Mouse (Mus musculus): ENCODE measurements around the gene Exoc6. TPM values are rescaled to one million over a fixed set of nuclear protein-coding genes. Genes with fewer than 3 reads are reported as not detected.

Gene Exoc6
- polyA plus RNA-seq, 1 experiment from 2014 or later: 10.1 TPM

DNA sequence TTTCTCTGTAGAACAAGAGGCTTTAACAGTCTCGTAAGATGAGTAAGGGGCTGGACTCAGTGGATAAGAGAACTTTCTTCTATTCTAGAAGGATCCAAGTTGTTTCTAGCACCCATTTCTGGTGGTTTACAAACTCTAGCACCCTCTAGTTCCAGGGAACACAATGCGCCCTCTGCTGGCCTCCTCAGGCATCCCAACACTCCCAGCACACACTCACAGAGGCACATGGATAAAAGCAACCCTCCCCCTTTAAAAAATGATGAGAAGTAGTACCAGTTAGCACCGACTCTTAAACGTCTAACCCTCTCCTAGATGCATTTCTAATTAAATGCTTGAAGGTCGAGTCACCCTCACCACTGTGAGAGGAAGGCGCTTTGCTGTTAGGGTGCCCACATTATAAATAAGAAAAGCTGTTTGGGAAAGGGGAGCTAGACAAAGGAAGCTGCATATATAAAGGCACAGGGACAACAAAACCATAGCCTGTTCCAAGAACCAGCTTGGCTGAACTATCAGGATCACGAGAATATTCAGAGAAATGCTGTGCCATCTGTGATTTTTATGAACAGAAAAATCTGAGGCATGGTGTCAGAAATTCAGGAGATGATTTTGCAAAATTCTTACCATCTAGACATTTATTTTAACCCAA lies 18.9 kb upstream of the Exoc6 start:
- no peak for ATAC-seq (ENCODE audit: low FRiP score)
- peak; percentile 34 for DNase-seq (ENCODE audit: low spot score)

DNA sequence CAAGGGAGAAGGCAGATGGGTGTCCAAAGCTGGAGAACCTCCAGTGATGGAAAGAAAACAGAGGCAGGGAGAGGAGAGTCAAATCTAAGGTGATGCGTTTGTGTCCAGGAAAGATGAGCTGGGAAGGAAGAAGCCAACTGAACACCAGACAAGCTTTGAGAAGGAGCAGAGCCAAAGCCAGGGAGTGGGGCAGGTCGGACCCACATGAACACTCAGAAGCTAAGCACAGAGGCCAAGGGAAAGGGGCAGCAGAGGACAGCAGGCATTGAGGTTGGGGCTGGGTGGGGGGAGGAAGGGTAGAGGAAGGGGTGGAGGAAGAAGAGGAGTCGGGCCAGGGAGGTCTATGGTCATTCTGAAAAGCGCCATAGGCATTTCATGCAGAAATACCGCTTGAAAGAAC lies 17.0 kb upstream of the Exoc6 start:
- Histone ChIP-seq H3K27ac (ENCODE audit: low read depth, low read length) (no peak overlapping the region), H3K4me3 (ENCODE audit: low read depth, low read length) (no peak overlapping the region), H3K36me3 (ENCODE audit: control insufficient read depth, insufficient read depth, low read length) (no peaks in the 10 kb centered on the region), H3K4me1 (replicated peaks; ENCODE audit: control insufficient read depth, insufficient read depth, low read length) (no peaks in the 10 kb centered on the region), H3K9ac (ENCODE audit: low read depth, low read length) (no peak overlapping the region), H3K4me2 (replicated peaks; ENCODE audit: low read depth, low read length) (no peak overlapping the region), H3K9me3 (ENCODE audit: control insufficient read depth, low read length) (no peaks in the 10 kb centered on the region), H3K27me3 (ENCODE audit: control insufficient read depth, insufficient read depth, low read length) (no peaks in the 10 kb centered on the region)
- WGBS: 83% methylated on average over 5 of the region's 5 CpGs
- no peak for ATAC-seq (ENCODE audit: low FRiP score)
- no peak for DNase-seq (ENCODE audit: low spot score)

More for the DNA sequence above, 18.9 kb upstream of the Exoc6 start:
- H3K4me3 ChIP-seq (ENCODE audit: low read depth, low read length): no peak overlapping the region
- H3K4me2 ChIP-seq (replicated peaks; ENCODE audit: low read depth, low read length): no peak overlapping the region
- no peaks in the 10 kb centered on the region for H3K4me1 ChIP-seq (replicated peaks; ENCODE audit: control insufficient read depth, insufficient read depth, low read length)
- no peak overlapping the region for H3K27ac ChIP-seq (ENCODE audit: low read depth, low read length)
- 54% methylated on average over 7 of the region's 7 CpGs for WGBS
- no peak overlapping the region for H3K9ac ChIP-seq (ENCODE audit: low read depth, low read length)
- H3K9me3 ChIP-seq (ENCODE audit: control insufficient read depth, low read length): no peaks in the 10 kb centered on the region
- no peaks in the 10 kb centered on the region for H3K27me3 ChIP-seq (ENCODE audit: control insufficient read depth, insufficient read depth, low read length)
- H3K36me3 ChIP-seq (ENCODE audit: control insufficient read depth, insufficient read depth, low read length): no peaks in the 10 kb centered on the region

DNA sequence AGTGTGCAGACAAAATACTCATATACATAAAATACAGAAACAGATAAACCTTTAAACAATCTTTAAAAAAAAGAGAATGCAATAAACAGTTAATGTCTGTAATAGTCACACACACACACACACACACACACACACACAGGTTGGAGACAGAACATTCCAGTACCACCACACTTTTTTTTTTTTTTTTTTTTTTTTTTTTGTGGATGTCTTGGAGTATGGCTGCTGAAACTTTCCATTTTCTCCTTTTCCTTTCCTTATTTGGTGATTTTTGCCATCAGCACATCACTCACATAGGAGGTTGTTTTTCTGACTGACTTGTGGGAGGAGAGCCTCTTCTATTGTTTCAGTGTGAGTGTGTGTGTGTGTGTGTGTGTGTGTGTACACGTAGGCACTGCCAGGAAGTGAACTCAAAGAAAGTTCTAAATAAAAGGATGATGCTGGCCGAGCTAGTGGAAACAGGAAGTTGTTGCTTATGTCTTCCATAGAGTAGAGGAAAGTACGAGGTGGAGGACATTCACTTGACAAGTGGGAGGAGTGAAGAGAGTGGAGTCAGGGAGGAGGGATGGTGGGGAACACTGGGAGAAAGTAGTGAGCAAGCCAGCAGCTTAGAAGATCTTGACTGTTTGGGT lies 15.4 kb upstream of the Exoc6 start:
- Histone ChIP-seq H3K9me3 (ENCODE audit: control insufficient read depth, low read length) (no peaks in the 10 kb centered on the region), H3K27ac (ENCODE audit: low read depth, low read length) (no peak overlapping the region), H3K9ac (ENCODE audit: low read depth, low read length) (no peak overlapping the region), H3K4me3 (ENCODE audit: low read depth, low read length) (no peak overlapping the region), H3K36me3 (ENCODE audit: control insufficient read depth, insufficient read depth, low read length) (no peaks in the 10 kb centered on the region), H3K4me2 (replicated peaks; ENCODE audit: low read depth, low read length) (no peak overlapping the region), H3K27me3 (ENCODE audit: control insufficient read depth, insufficient read depth, low read length) (no peaks in the 10 kb centered on the region), H3K4me1 (replicated peaks; ENCODE audit: control insufficient read depth, insufficient read depth, low read length) (no peaks in the 10 kb centered on the region)
- ATAC-seq (ENCODE audit: low FRiP score) (no peak), DNase-seq (ENCODE audit: low spot score) (no peak)
- 58% methylated on average over 3 of the region's 3 CpGs for WGBS

DNA sequence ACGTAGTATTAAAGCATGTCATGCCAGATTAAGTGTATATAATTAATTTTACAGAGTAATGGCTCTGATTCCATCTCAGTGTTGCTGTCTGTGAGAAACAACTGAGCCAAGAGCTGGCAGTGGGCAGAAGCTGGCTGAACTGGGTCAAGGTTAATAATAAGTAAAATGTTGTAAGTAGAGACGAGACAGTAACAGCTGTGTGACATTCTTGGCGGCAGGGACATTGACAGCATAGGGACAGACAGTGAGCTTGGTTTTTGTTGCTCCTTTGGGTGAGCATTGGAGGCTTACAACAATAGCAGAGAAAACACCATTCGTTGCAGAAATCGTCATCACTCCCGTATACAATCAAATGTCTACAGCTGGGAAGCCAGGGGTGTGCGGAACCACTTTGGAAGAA lies 13.8 kb upstream of the Exoc6 start:
- 82% methylated on average over 7 of the region's 7 CpGs for WGBS
- Histone ChIP-seq H3K27me3 (ENCODE audit: control insufficient read depth, insufficient read depth, low read length) (no peaks in the 10 kb centered on the region), H3K9ac (ENCODE audit: low read depth, low read length) (no peak overlapping the region), H3K4me3 (ENCODE audit: low read depth, low read length) (no peak overlapping the region), H3K27ac (ENCODE audit: low read depth, low read length) (no peak overlapping the region), H3K36me3 (ENCODE audit: control insufficient read depth, insufficient read depth, low read length) (no peaks in the 10 kb centered on the region), H3K4me2 (replicated peaks; ENCODE audit: low read depth, low read length) (no peak overlapping the region), H3K4me1 (replicated peaks; ENCODE audit: control insufficient read depth, insufficient read depth, low read length) (no peaks in the 10 kb centered on the region), H3K9me3 (ENCODE audit: control insufficient read depth, low read length) (no peaks in the 10 kb centered on the region)
- ATAC-seq (ENCODE audit: low FRiP score): no peak
- DNase-seq (ENCODE audit: low spot score): no peak

DNA sequence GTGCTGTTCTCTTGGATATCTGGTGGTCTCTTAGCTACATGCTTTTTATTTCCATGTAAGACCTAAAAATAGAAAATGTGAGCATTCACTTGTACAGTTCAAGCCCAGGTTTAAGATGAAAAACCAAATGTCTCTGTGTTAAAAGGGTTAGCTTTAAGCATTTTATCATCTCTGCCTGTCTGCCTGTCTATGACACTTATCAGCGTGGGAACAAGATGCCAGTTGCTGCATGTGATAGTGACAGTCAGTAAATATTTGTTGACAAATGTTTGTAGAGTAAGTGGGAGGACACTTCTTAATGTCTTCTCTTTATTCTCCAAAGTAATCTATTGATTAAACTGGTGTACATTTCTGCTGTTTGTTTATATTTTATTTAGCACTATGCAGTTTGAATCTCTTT lies 12.5 kb upstream of the Exoc6 start:
- no peak for DNase-seq (ENCODE audit: low spot score)
- no peak overlapping the region for H3K4me3 ChIP-seq (ENCODE audit: low read depth, low read length)

DNA sequence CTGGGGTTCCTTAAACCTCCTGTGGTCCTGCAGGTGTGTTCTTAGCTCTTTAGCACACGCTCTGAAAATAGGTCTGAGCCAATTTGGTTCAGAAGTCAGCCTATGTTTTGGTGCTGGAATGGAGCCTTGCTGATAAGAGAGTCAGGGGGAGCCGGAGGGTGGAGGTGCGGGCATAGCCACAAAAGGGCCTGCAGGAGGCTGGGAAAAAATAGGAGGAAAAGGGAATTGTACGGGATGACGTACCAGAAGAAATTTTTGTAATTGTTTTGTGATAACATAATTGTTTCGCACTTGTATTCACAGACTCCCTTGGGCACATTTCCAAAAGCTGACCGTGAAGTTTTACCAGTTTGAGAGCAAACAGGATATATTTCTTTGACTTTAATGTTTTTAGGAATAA lies 10.0 kb upstream of the Exoc6 start:
- Histone ChIP-seq H3K9me3 (ENCODE audit: control insufficient read depth, low read length) (no peaks in the 10 kb centered on the region), H3K9ac (ENCODE audit: low read depth, low read length) (no peak overlapping the region), H3K27ac (ENCODE audit: low read depth, low read length) (no peak overlapping the region), H3K36me3 (ENCODE audit: control insufficient read depth, insufficient read depth, low read length) (no peaks in the 10 kb centered on the region), H3K4me1 (replicated peaks; ENCODE audit: control insufficient read depth, insufficient read depth, low read length) (no peaks in the 10 kb centered on the region), H3K27me3 (ENCODE audit: control insufficient read depth, insufficient read depth, low read length) (no peaks in the 10 kb centered on the region), H3K4me3 (ENCODE audit: low read depth, low read length) (no peak overlapping the region), H3K4me2 (replicated peaks; ENCODE audit: low read depth, low read length) (no peak overlapping the region)
- no peak for DNase-seq (ENCODE audit: low spot score)
- 71% methylated on average over 7 of the region's 7 CpGs for WGBS
- ATAC-seq (ENCODE audit: low FRiP score): no peak

More for the DNA sequence above, 12.5 kb upstream of the Exoc6 start:
- Histone ChIP-seq H3K27me3 (ENCODE audit: control insufficient read depth, insufficient read depth, low read length) (no peaks in the 10 kb centered on the region), H3K4me1 (replicated peaks; ENCODE audit: control insufficient read depth, insufficient read depth, low read length) (no peaks in the 10 kb centered on the region), H3K27ac (ENCODE audit: low read depth, low read length) (no peak overlapping the region), H3K9me3 (ENCODE audit: control insufficient read depth, low read length) (no peaks in the 10 kb centered on the region), H3K36me3 (ENCODE audit: control insufficient read depth, insufficient read depth, low read length) (no peaks in the 10 kb centered on the region), H3K9ac (ENCODE audit: low read depth, low read length) (no peak overlapping the region), H3K4me2 (replicated peaks; ENCODE audit: low read depth, low read length) (no peak overlapping the region)
- no peak for ATAC-seq (ENCODE audit: low FRiP score)
- WGBS: 78% methylated on average over 1 of the region's 1 CpGs

DNA sequence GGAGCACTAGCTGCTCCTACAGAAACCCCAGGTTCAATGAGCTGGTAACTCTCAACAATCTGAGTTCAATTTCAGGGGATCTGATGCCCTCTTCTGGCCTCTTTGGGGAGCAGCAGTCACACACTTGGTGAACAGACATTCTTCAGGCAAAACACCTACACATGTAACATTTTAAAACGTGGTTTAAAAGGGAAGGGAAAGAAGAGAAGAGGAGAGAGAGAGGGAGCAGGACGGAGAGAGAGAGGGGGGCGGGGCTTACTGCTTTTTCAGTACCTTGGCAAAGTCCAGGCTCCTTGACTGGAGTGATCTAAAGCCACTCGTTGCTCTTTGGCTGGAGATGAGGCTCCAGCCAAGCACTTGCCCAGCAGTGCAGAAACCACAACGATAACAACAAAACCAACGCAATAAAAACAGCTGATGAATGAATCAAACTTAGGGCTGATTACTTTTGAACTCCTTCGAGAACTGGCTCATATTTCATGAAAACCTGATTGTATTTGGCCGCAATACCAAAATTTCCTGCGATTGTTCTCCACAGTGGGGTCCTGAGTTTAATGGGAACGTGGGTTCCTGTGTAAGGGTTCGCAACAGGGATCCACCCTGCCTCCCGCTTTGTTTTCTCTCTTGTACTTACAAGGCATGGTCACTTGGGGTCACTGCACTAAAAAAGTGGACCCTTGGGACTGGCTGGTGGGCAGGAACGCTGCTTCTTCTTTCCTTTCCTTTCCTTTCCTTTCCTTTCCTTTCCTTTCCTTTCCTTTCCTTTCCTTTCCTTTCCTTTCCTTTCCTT lies 6.5 kb upstream of the Exoc6 start:
- H3K4me1 ChIP-seq (replicated peaks; ENCODE audit: control insufficient read depth, insufficient read depth, low read length): no peaks in the 10 kb centered on the region
- H3K27ac ChIP-seq (ENCODE audit: low read depth, low read length): no peak overlapping the region
- no peak overlapping the region for H3K9ac ChIP-seq (ENCODE audit: low read depth, low read length)
- H3K36me3 ChIP-seq (ENCODE audit: control insufficient read depth, insufficient read depth, low read length): no peaks in the 10 kb centered on the region
- H3K4me3 ChIP-seq (ENCODE audit: low read depth, low read length): no peak overlapping the region
- H3K27me3 ChIP-seq (ENCODE audit: control insufficient read depth, insufficient read depth, low read length): no peaks in the 10 kb centered on the region
- H3K9me3 ChIP-seq (ENCODE audit: control insufficient read depth, low read length): no peaks in the 10 kb centered on the region
- DNase-seq (ENCODE audit: low spot score) (no peak), ATAC-seq (ENCODE audit: low FRiP score) (no peak)
- 62% methylated on average over 13 of the region's 13 CpGs for WGBS
- H3K4me2 ChIP-seq (replicated peaks; ENCODE audit: low read depth, low read length): no peak overlapping the region

DNA sequence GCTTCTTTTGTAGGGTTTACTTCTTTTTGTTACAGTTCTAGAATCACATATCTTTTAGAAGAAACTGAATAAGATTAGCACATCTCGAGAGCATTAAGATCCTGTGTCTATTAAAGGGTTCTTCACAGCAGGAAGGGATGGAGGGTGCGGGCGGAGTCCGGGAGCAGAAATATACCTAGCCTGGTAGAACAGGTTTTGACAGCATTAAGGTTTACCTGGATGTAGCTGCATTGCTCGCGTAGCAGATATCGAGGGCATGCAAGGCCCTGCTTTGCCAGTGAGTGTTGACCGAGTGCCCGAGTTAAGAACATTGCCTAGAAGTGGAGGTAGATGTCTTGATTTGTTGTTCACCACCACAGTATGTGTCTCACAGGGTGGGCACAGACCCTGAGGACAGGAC lies 5.7 kb upstream of the Exoc6 start:
- DNase-seq (ENCODE audit: low spot score) (no peak), ATAC-seq (ENCODE audit: low FRiP score) (no peak)
- Histone ChIP-seq H3K36me3 (ENCODE audit: control insufficient read depth, insufficient read depth, low read length) (no peaks in the 10 kb centered on the region), H3K4me1 (replicated peaks; ENCODE audit: control insufficient read depth, insufficient read depth, low read length) (no peaks in the 10 kb centered on the region), H3K27me3 (ENCODE audit: control insufficient read depth, insufficient read depth, low read length) (peaks cover 1% of the 10 kb centered on the region; the same call in 1 of the 2 replicates), H3K4me3 (ENCODE audit: low read depth, low read length) (no peak overlapping the region), H3K27ac (ENCODE audit: low read depth, low read length) (no peak overlapping the region), H3K9ac (ENCODE audit: low read depth, low read length) (no peak overlapping the region), H3K9me3 (ENCODE audit: control insufficient read depth, low read length) (no peaks in the 10 kb centered on the region), H3K4me2 (replicated peaks; ENCODE audit: low read depth, low read length) (no peak overlapping the region)
- 94% methylated on average over 9 of the region's 9 CpGs for WGBS

Data from hindbrain, embryonic 11.5 days (tissue).